Mouse (Mus musculus): ENCODE results near the gene Scyl3. TPM values are rescaled to one million over a fixed set of nuclear protein-coding genes. Genes with fewer than 3 reads are reported as not detected.
A peak's percentile ranks its signal among the peaks of the same experiment; 100 is the strongest.

The Scyl3 gene
- polyA plus RNA-seq, 1 experiment from 2014 or later = 13.6 TPM

GRCm38 (mm10) chr1:163975088-163975487 is 46.2 kb downstream of the Scyl3 start:
- no peak for DNase-seq (ENCODE audit: low spot score)
- no peak overlapping the region for H3K4me3 ChIP-seq (ENCODE audit: low read depth, low read length)
- H3K36me3 ChIP-seq (ENCODE audit: insufficient read depth, low read length) = no peaks in the 10 kb centered on the region
- TF ChIP-seq CTCF (IDR thresholded peaks at IDR 0.05) = no peak
- no peak for TF ChIP-seq EP300 (IDR thresholded peaks at IDR 0.05)
- ATAC-seq = no peak
- no peak overlapping the region for H3K4me2 ChIP-seq (replicated peaks; ENCODE audit: low read depth, low read length)
- no peak overlapping the region for H3K9ac ChIP-seq (replicated peaks; ENCODE audit: low read depth)
- no peak overlapping the region for H3K27ac ChIP-seq (ENCODE audit: low read length)
- no peaks in the 10 kb centered on the region for H3K27me3 ChIP-seq (replicated peaks; ENCODE audit: insufficient read depth, low read length)
- 91% methylated on average over 2 of the region's 2 CpGs for WGBS
- no peaks in the 10 kb centered on the region for H3K4me1 ChIP-seq (ENCODE audit: insufficient read depth, low read depth, low read length)
- no peaks in the 10 kb centered on the region for H3K9me3 ChIP-seq (ENCODE audit: low read length)

GRCm38 (mm10) chr1:163976515-163976914 is 47.6 kb downstream of the Scyl3 start:
- Histone ChIP-seq H3K9ac (replicated peaks; ENCODE audit: low read depth) (no peak overlapping the region), H3K4me2 (replicated peaks; ENCODE audit: low read depth, low read length) (no peak overlapping the region), H3K4me1 (ENCODE audit: insufficient read depth, low read depth, low read length) (no peaks in the 10 kb centered on the region), H3K27me3 (replicated peaks; ENCODE audit: insufficient read depth, low read length) (no peaks in the 10 kb centered on the region), H3K36me3 (ENCODE audit: insufficient read depth, low read length) (no peaks in the 10 kb centered on the region), H3K27ac (ENCODE audit: low read length) (no peak overlapping the region), H3K4me3 (ENCODE audit: low read depth, low read length) (no peak overlapping the region), H3K9me3 (ENCODE audit: low read length) (no peaks in the 10 kb centered on the region)
- 77% methylated on average over 1 of the region's 1 CpGs for WGBS
- DNase-seq (ENCODE audit: low spot score) (no peak), ATAC-seq (no peak)
- TF ChIP-seq CTCF (IDR thresholded peaks at IDR 0.05) (no peak), EP300 (IDR thresholded peaks at IDR 0.05) (no peak)

- whole genome bisulfite sequencing = 75% methylated on average over 4 of the region's 4 CpGs
- Histone ChIP-seq H3K27ac (ENCODE audit: low read length) (no peak overlapping the region), H3K9ac (replicated peaks; ENCODE audit: low read depth) (no peak overlapping the region), H3K9me3 (ENCODE audit: low read length) (no peaks in the 10 kb centered on the region), H3K4me1 (ENCODE audit: insufficient read depth, low read depth, low read length) (no peaks in the 10 kb centered on the region), H3K4me2 (replicated peaks; ENCODE audit: low read depth, low read length) (no peak overlapping the region), H3K4me3 (ENCODE audit: low read depth, low read length) (no peak overlapping the region), H3K36me3 (ENCODE audit: insufficient read depth, low read length) (no peaks in the 10 kb centered on the region), H3K27me3 (replicated peaks; ENCODE audit: insufficient read depth, low read length) (no peaks in the 10 kb centered on the region)
- ATAC-seq (no peak), DNase-seq (ENCODE audit: low spot score) (no peak)
- TF ChIP-seq EP300 (IDR thresholded peaks at IDR 0.05) = no peak
Observed at GRCm38 (mm10) chr1:163992371-163992770, 63.5 kb downstream of the Scyl3 start.

GRCm38 (mm10) chr1:163994173-163994720 is 65.3 kb downstream of the Scyl3 start:
- Histone ChIP-seq H3K4me1 (ENCODE audit: insufficient read depth, low read depth, low read length) (no peaks in the 10 kb centered on the region), H3K27me3 (replicated peaks; ENCODE audit: insufficient read depth, low read length) (no peaks in the 10 kb centered on the region), H3K27ac (ENCODE audit: low read length) (peak overlapping the region; percentile 72; the same call in 1 of the 2 replicates), H3K9ac (replicated peaks; ENCODE audit: low read depth) (peak overlapping the region; percentile 74), H3K4me3 (ENCODE audit: low read depth, low read length) (peak overlapping the region; percentile 70), H3K36me3 (ENCODE audit: insufficient read depth, low read length) (no peaks in the 10 kb centered on the region), H3K9me3 (ENCODE audit: low read length) (no peaks in the 10 kb centered on the region), H3K4me2 (replicated peaks; ENCODE audit: low read depth, low read length) (peak overlapping the region; percentile 76)
- 1% methylated on average over 38 of the region's 38 CpGs for WGBS
- peak; percentile 69 for ATAC-seq
- peak; percentile 6 for DNase-seq (ENCODE audit: low spot score)
- TF ChIP-seq CTCF (IDR thresholded peaks at IDR 0.05) (no peak), EP300 (IDR thresholded peaks at IDR 0.05) (no peak)

- ATAC-seq (peak; percentile 97), DNase-seq (ENCODE audit: low spot score) (peak; percentile 94)
- peak; percentile 67 for TF ChIP-seq CTCF (IDR thresholded peaks at IDR 0.05)
- no peak for TF ChIP-seq EP300 (IDR thresholded peaks at IDR 0.05)
- peak within 1 kb of the TSS; percentile 72 for H3K27ac ChIP-seq (ENCODE audit: low read length)
- H3K4me3 ChIP-seq (ENCODE audit: low read depth, low read length) = peak within 1 kb of the TSS; percentile 70
- H3K4me2 ChIP-seq (replicated peaks; ENCODE audit: low read depth, low read length) = peak within 1 kb of the TSS; percentile 76
- no peaks in the 10 kb centered on the region for H3K9me3 ChIP-seq (ENCODE audit: low read length)
- no peaks in the 10 kb centered on the region for H3K4me1 ChIP-seq (ENCODE audit: insufficient read depth, low read depth, low read length)
- H3K27me3 ChIP-seq (replicated peaks; ENCODE audit: insufficient read depth, low read length) = no peaks in the 10 kb centered on the region
- WGBS = 4% methylated on average over 43 of the region's 43 CpGs
- peak within 1 kb of the TSS; percentile 74 for H3K9ac ChIP-seq (replicated peaks; ENCODE audit: low read depth)
- no peaks in the 10 kb centered on the region for H3K36me3 ChIP-seq (ENCODE audit: insufficient read depth, low read length)
Observed at GRCm38 (mm10) chr1:163994721-163995608, 66.1 kb downstream of the Scyl3 start, which contains the start of the genes BC055324 and Mettl18. BC055324 (minus strand) TSS chr1:163994796. Mettl18 (plus strand) TSS chr1:163994889.

- H3K36me3 ChIP-seq (ENCODE audit: insufficient read depth, low read length) = no peaks in the 10 kb centered on the region
- no peaks in the 10 kb centered on the region for H3K4me1 ChIP-seq (ENCODE audit: insufficient read depth, low read depth, low read length)
- no peaks in the 10 kb centered on the region for H3K27me3 ChIP-seq (replicated peaks; ENCODE audit: insufficient read depth, low read length)
- ATAC-seq (no peak), DNase-seq (ENCODE audit: low spot score) (no peak)
- H3K4me2 ChIP-seq (replicated peaks; ENCODE audit: low read depth, low read length) = peak overlapping the region; percentile 76
- TF ChIP-seq EP300 (IDR thresholded peaks at IDR 0.05) (no peak), CTCF (IDR thresholded peaks at IDR 0.05) (no peak)
- WGBS = 83% methylated on average over 1 of the region's 2 CpGs
- 0 out of 2 replicates have a peak overlapping the region, but pooled peaks have one; percentile 74 for H3K9ac ChIP-seq (replicated peaks; ENCODE audit: low read depth)
- no peak overlapping the region for H3K27ac ChIP-seq (ENCODE audit: low read length)
- H3K9me3 ChIP-seq (ENCODE audit: low read length) = no peaks in the 10 kb centered on the region
- H3K4me3 ChIP-seq (ENCODE audit: low read depth, low read length) = no peak overlapping the region
Observed at GRCm38 (mm10) chr1:163995609-163995913, 66.7 kb downstream of the Scyl3 start.
